Mouse (Mus musculus): ENCODE results near the gene Gnao1.

Gnao1 gene

DNA sequence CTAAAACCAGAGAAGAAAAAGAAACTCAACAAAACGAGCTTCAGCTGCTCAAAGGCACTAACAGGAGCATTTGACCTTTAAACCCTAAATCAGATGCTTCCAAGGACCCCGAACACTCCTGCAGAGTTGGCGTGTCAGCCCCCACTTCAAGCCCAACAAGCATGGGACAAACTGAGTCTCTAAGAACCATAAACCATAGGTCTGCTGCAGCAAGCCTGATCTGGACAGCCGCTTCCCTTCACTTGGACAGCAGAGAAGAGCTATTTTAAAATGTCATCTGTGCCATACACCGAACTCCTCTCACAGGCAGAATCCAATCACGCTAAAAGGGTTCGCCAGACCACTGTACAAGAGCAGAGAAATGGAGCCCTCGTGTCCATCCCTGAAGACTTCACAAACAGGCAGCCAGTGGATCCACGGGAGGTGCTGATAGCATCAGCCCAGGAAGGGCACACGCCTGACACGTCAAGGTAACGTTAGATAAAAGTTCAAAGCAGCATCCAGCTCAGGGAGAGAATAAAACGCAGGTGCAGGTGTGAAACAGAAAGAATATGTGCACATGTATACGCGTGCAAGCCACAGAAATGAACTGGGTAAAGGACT, 199.6 kb downstream of the Gnao1 start:
- no peak for DNase-seq (ENCODE audit: low spot score)

DNA sequence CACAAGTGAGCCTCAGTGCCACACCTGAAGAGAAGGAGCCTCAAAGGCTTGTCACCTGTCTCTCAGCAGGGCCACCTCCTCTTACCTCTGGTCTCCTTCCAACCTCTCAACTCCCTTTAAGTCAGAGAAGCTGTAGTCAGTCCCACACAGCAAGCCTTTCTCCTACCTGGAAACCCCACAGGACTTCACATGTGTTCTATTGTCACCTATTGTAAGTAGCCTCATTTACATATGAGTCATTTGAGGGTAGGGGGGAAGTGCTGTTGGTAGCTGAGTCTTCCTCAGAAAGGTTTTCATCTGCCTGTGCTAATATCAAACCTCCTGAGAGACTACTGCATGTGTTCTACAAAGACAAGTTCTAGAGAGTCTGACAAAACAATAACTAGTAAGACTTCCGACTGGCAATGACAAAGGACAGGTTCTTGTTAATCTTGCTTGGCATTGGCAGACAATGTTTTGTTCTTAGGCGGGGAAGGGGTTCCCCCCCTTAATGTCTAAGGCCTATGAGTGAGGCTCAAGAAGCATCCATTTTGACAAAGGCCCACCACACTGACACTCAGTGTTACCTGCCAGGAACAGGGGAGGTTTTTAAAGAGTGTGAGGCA, 200.4 kb downstream of the Gnao1 start:
- no peak for DNase-seq (ENCODE audit: low spot score)

DNA sequence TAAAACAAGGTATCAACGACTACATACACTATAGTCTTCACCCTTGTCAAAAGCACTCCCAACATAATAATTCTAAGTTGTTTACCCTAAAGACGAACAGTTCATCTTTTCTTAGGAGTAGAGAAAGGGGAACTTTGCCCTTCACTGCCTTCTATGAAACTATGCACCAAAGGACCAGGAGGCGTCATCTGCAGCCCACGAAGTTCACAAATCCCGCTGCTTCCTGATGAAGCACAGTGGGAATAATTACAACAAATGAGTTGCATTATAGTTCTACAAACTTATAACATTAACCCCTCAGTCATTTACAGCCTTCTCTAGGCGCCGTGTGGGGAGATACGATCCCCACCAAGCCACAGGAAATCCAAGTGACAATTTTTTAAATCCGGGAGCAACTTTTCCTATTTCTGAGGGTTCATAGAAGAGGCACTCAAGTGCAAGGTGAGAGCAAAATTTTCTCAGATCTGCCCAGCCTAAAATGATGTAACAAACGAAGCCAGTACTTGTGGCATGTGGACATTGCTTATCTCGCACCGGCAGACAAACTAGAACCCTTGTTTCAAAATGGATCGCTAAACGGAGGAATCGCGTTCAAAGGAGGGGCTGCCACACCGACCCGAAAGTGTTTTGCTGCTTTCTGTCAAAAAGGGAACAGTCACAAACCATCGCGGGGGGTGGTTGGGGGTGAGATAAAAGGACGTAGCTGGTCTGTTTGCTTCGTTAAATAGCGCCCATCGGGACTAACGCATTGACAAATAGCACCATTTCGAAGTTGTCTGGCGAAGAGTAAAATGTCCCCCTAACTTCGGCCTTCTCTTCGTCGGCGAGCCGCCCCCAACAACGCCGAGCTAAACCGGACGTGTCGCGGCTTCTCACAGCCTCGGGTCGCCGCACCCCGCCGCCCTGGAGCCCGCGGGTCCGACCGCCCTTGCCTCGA, 201.6 kb downstream of the Gnao1 start:
- DNase-seq (ENCODE audit: low spot score), result no peak

DNA sequence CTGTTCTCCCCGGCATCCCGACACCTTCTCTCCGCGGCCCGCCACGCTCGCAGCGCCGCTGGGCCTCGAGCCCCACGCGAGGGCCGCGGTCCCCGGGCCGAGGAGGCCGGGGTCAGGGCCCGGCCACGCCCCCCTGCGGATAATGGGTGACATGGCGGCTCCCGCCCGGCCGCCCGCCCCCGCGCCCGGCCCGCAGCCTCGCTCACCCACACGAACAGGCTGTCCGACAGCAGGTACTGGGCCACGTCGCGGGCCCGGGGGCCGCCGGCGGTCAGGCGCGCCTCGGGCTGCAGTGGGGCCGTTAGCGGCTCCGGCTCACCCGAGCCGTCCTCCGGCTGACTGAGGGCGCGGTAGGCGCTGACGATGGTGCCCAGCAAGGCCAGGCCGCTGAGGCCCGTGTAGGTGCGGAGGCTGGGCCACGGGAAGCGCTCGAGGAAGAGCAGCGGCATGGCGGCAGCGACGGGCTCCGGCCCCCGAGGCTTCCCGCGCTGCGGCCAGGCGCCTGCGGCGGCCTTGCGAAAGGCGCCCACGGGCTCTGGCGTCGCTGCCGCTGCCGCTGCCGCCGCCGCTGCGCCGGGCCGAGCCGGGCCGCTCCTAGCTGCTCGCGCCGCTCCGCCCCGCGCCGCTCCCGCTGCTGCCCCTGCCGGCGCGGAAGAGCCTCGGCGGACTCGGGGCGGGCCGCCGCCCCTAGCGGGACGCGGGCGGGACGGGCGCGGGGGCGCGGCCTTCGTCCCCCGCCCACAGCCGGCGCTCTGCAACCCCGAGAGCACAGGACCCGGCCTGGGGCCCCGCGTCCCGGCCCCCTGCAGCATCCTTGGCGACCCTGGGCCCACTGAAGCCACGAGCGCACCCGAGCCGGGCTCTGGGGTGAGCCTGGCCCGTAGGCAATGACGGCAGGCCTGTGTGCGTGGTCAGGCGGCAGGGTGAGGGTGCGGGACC, 202.5 kb downstream of the Gnao1 start, which contains the start of gene Amfr:
TSS of gene Amfr (minus strand) at position 830 of the 939 bp plus-strand sequence.
- DNase-seq (ENCODE audit: low spot score), result peak; percentile 51

DNA sequence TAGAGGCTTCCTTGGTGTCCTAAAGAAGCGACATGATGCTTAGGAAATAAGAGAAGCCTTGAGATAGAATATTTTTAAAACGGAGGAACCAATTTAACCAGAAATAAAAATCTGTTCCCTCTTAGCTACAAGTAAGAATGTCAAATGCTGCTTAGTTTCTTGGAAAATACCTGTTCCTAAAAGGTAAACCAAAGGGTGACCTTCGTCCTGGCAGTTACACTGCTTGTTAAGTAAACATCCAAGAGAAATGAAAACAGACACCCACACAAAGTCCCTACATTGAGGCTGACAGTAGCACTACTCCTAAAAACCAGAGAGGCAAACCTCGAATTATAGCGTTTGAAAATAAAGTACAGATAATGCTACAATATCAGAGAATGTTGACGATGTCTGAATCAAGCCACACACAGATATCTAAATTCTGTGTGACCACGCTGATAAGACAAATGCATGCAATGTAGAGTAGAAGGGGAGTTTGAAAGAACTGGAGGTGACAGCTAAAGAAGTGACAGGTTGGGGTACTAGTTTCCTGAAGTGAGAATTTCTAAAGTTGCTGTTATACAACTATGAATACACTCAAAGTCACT, 203.4 kb downstream of the Gnao1 start:
- DNase-seq (ENCODE audit: low spot score), result no peak

All from layer of hippocampus, adult 11-12 months (tissue).